Mouse (Mus musculus) neural tube, embryonic 11.5 days (tissue): Measurements from ENCODE around the gene Srp54c. TPM values are rescaled to one million over a fixed set of nuclear protein-coding genes. Genes with fewer than 3 reads are reported as not detected.

Experiments
- ATAC-seq: fragments of 200-750 bp; cut with Nextera tagmentation; 2 replicates; pipeline ENCODE4 v1.8.0; 2017; ENCODE audit warnings: moderate number of reproducible peaks, mild to moderate bottlenecking, moderate TSS enrichment, moderate library complexity; ENCODE audit not compliant: insufficient read depth, low FRiP score, low TSS enrichment
- DNase-seq: peaks from one replicate; pipeline ENCODE4 v3.0.0-alpha.2; 2015; ENCODE audit warnings: low spot score
- H3K27ac ChIP-seq: fragments of 300-500 bp; sonication (generic); 2 replicates; pipeline ENCODE4 v1.5.1; 2014; ENCODE audit warnings: low read depth, mild to moderate bottlenecking, low read length
- H3K27me3 ChIP-seq: fragments of 300-500 bp; sonication (generic); 2 replicates; pipeline ENCODE4 v1.6.1; 2014; ENCODE audit warnings: mild to moderate bottlenecking, low read length, mixed read lengths; ENCODE audit not compliant: control insufficient read depth, insufficient read depth
- H3K36me3 ChIP-seq: fragments of 300-500 bp; sonication (generic); 2 replicates; pipeline ENCODE4 v1.6.1; 2014; ENCODE audit warnings: mild to moderate bottlenecking, low read length, moderate library complexity, mixed read lengths; ENCODE audit not compliant: control insufficient read depth, insufficient read depth
- H3K4me1 ChIP-seq: fragments of 300-500 bp; sonication (generic); 2 replicates; pipeline ENCODE4 v1.6.1; 2014; ENCODE audit warnings: low read length, mixed read lengths; ENCODE audit not compliant: control insufficient read depth, insufficient read depth
- H3K4me2 ChIP-seq: fragments of 300-500 bp; sonication (generic); 2 replicates; pipeline ENCODE4 v1.6.1; 2014; ENCODE audit warnings: low read depth, mild to moderate bottlenecking, moderate library complexity
- H3K4me3 ChIP-seq: fragments of 300-500 bp; sonication (generic); 2 replicates; pipeline ENCODE4 v1.5.1; 2014; ENCODE audit warnings: low read depth, low read length
- H3K9ac ChIP-seq: fragments of 300-500 bp; sonication (generic); 2 replicates; pipeline ENCODE4 v1.6.1; 2014; ENCODE audit warnings: mild to moderate bottlenecking, low read length
- H3K9me3 ChIP-seq: fragments of 300-500 bp; sonication (generic); 2 replicates; pipeline ENCODE4 v1.6.1; 2016; ENCODE audit warnings: low read length; ENCODE audit not compliant: control insufficient read depth
- WGBS: fragments of 180-500 bp; shearing (Covaris S2); extraction: QIAGEN DNeasy Blood & Tissue Kit; methylation state at CpG from one replicate; pipeline ENCODE4 v1.1.7; 2014; 5-methylcytosine and 5-hydroxymethylcytosine counted together
- polyA plus RNA-seq: library from polyadenylated mRNA; unstranded; fragments of >200 nt; fragmentation: Nextera tagmentation; extraction: Ambion mirVana; gene quantifications from 2 replicates; pipeline ENCODE4 v1.2.1, GENCODE M21; 2014

The Srp54c gene
- polyA plus RNA-seq, 1 experiment from 2014 or later, result 78.8 TPM

DNA sequence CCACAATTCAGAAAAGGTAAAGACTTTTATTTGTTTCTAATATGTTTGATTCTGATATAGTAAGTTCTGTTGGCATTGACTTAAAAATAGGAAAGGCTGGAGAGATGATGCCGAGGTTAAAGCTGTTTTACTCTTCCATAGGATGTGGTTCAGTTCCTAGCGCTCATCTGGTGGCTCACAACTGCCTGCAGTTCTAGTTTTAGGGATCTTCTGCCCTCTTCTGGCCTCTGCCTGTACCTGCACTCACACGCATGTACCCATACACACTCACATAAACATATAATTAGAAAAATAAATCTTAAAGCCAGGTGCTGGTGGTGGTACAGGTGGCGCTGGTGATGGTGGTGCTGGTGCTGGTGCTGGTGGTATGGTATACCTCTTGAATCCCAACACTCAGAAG is 76.4 kb downstream of the Srp54c start:
- H3K4me1 ChIP-seq, result peaks cover 5% of the 10 kb centered on the region; the same call in 1 of the 2 replicates
- 92% methylated on average over 4 of the region's 4 CpGs for WGBS
- no peaks in the 10 kb centered on the region for H3K36me3 ChIP-seq

DNA sequence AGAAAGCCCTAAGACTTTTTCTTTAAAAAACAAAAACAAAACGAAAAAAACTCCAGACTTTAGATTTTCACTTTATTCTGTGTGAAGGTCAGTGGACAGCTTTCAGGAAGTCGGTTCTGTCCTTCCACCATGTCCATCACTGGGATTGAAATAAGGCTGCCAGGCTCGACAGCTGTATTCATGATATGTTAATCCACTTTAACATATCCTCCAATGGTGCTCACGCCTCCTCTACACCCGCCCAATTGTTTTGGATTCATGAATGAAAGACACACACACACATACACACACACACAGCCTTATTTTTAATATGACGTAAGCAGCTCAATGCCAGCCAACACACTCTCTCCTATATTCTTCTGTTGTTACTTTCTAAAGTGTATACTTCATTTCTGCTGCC is 77.6 kb downstream of the Srp54c start:
- H3K27me3 ChIP-seq, result no peaks in the 10 kb centered on the region
- H3K9me3 ChIP-seq, result no peaks in the 10 kb centered on the region
- H3K36me3 ChIP-seq, result no peaks in the 10 kb centered on the region
- no peak overlapping the region for H3K27ac ChIP-seq
- no peak overlapping the region for H3K4me3 ChIP-seq
- no peaks in the 10 kb centered on the region for H3K4me1 ChIP-seq
- H3K9ac ChIP-seq, result no peak overlapping the region
- no peak for DNase-seq
- 89% methylated on average over 6 of the region's 6 CpGs for WGBS
- no peak overlapping the region for H3K4me2 ChIP-seq
- no peak for ATAC-seq

More for the DNA sequence above, 76.4 kb downstream of the Srp54c start:
- ATAC-seq (no peak), DNase-seq (no peak)
- Histone ChIP-seq H3K4me3 (no peak overlapping the region), H3K9me3 (no peaks in the 10 kb centered on the region), H3K9ac (no peak overlapping the region), H3K27me3 (no peaks in the 10 kb centered on the region), H3K4me2 (no peak overlapping the region), H3K27ac (no peak overlapping the region)

DNA sequence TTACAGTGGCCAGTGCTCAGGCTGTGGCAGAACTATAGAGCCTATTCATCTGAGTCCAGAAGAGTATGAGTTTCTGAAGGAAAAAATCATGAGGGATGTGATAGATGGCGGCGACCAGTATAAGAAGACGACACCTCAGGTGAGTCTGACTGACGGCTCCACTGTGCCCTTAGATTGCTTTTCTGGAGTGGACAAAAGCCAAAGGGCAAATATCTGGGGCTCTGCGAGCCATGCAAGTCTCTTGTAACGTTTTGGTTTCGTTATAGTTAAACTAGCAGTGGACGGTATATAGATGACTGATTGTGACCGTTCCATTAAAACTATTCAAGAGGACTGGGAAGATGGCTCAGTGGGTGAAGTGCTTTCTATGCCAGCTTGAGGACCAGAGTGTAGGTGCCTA is 78.8 kb downstream of the Srp54c start:
- Histone ChIP-seq H3K36me3 (no peaks in the 10 kb centered on the region), H3K4me1 (no peaks in the 10 kb centered on the region), H3K9ac (no peak overlapping the region), H3K4me3 (no peak overlapping the region), H3K4me2 (no peak overlapping the region), H3K27me3 (no peaks in the 10 kb centered on the region), H3K9me3 (no peaks in the 10 kb centered on the region), H3K27ac (no peak overlapping the region)
- DNase-seq (no peak), ATAC-seq (no peak)
- 93% methylated on average over 9 of the region's 9 CpGs for WGBS

DNA sequence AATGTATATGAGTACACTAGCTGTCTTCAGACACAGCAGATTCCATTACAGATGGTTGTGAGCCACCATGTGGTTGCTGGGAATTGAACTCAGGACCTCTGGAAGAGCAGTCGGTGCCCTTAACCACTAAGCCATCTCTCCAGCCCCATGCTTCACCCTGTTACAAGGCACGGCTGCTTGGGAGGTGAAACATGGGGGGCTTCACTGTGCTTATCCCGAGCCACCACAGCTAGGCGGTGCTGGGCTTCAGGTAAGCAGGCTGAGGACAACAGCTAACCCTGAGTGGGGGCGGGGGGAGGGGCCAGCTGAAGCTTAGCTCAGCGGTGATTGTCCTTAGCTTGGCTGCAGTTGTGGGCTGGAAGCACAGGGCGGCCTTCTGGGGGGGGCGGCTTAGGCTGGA is 79.5 kb downstream of the Srp54c start:
- H3K27ac ChIP-seq, result no peak overlapping the region
- no peak overlapping the region for H3K4me3 ChIP-seq
- no peaks in the 10 kb centered on the region for H3K9me3 ChIP-seq
- no peaks in the 10 kb centered on the region for H3K4me1 ChIP-seq
- ATAC-seq, result no peak
- H3K27me3 ChIP-seq, result no peaks in the 10 kb centered on the region
- 85% methylated on average over 8 of the region's 8 CpGs for WGBS
- H3K36me3 ChIP-seq, result no peaks in the 10 kb centered on the region
- no peak overlapping the region for H3K9ac ChIP-seq
- no peak overlapping the region for H3K4me2 ChIP-seq
- no peak for DNase-seq

DNA sequence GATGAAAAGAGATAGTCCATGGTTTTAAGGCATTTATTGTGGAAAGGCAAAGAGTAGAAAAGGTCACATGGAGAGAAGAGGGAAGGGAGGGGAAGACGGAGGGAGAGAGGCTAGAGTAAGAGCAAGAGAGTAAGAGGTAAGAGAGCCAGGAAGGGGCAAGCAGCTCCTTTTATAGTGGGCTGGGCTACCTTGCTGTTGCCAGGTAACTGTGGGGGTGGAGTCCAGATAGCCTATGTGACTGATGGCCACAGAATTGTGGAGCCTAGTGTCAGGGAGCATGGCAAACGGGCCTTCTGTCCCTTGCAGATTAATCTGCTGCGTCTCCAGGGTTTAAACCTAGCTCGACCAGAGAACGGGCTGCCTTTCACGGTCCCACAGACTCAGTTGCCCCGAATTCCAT is 81.9 kb downstream of the Srp54c start:
- H3K9ac ChIP-seq, result no peak overlapping the region
- no peak overlapping the region for H3K27ac ChIP-seq
- H3K9me3 ChIP-seq, result no peaks in the 10 kb centered on the region
- H3K4me3 ChIP-seq, result no peak overlapping the region
- H3K36me3 ChIP-seq, result no peaks in the 10 kb centered on the region
- ATAC-seq (no peak), DNase-seq (no peak)
- 87% methylated on average over 7 of the region's 7 CpGs for whole genome bisulfite sequencing
- no peaks in the 10 kb centered on the region for H3K27me3 ChIP-seq
- no peaks in the 10 kb centered on the region for H3K4me1 ChIP-seq
- H3K4me2 ChIP-seq, result no peak overlapping the region

Other genes starting within 250 kb of the Srp54c start
- gene Gm20403, start 243.6 kb upstream of the Srp54c start, polyA plus RNA-seq, result not detected in 2 replicates
- gene Baz1a, start 215.8 kb upstream of the Srp54c start, polyA plus RNA-seq, result 24.4 and 29.1 TPM in 2 replicates
- gene 2700097O09Rik, start 150.1 kb upstream of the Srp54c start, polyA plus RNA-seq, result 32.6 and 33.6 TPM in 2 replicates
- 189 TPM in 2 replicates for gene Srp54a, start 149.9 kb upstream of the Srp54c start, polyA plus RNA-seq
- 19.3 and 19.7 TPM in 2 replicates for gene Fam177a, start 105.7 kb upstream of the Srp54c start, polyA plus RNA-seq
- 52.1 and 53.9 TPM in 2 replicates for gene Srp54b, start 75.1 kb upstream of the Srp54c start, polyA plus RNA-seq
- gene 1700047I17Rik2, start 30.6 kb upstream of the Srp54c start, polyA plus RNA-seq, result 1.3 TPM in 1 of 2 replicates, not detected in the other
- gene 1110008L16Rik, start 69.4 kb downstream of the Srp54c start, polyA plus RNA-seq, result 12.2 and 17.3 TPM in 2 replicates
- 31.4 TPM in 2 replicates for gene Ppp2r3c, start 72.8 kb downstream of the Srp54c start, polyA plus RNA-seq
- 468 and 483 TPM in 2 replicates for gene Psma6, start 154.1 kb downstream of the Srp54c start, polyA plus RNA-seq